Mouse (Mus musculus) testis, postnatal 10 days (tissue): ENCODE measurements around the gene Fbxl17.

ENCODE experiments used
- DNase-seq: peaks from one replicate; pipeline ENCODE4 v3.0.0; 2021; ENCODE audit warnings: low spot score

The Fbxl17 gene

GRCm38 (mm10) chr17:63499636-63500155, at the start of gene Fbxl17:
Gene Fbxl17, minus strand, starts transcription at chr17:63500017.
- peak; percentile 73 for DNase-seq

GRCm38 (mm10) chr17:63547465-63547864, 47.6 kb upstream of the Fbxl17 start:
- DNase-seq, result no peak

- DNase-seq, result no peak
Observed at GRCm38 (mm10) chr17:63534576-63535265, 34.9 kb upstream of the Fbxl17 start.

GRCm38 (mm10) chr17:63533074-63533836, 33.4 kb upstream of the Fbxl17 start:
- DNase-seq, result no peak

GRCm38 (mm10) chr17:63529476-63529875, 29.7 kb upstream of the Fbxl17 start:
- DNase-seq, result no peak

GRCm38 (mm10) chr17:63520691-63521090, 20.9 kb upstream of the Fbxl17 start:
- no peak for DNase-seq

GRCm38 (mm10) chr17:63510451-63510850, 10.6 kb upstream of the Fbxl17 start:
- no peak for DNase-seq

GRCm38 (mm10) chr17:63501091-63501490, 1.3 kb upstream of the Fbxl17 start:
- DNase-seq, result no peak

- peak; percentile 85 for DNase-seq
Observed at GRCm38 (mm10) chr17:63500156-63500834, 478 bp upstream of the Fbxl17 start.

GRCm38 (mm10) chr17:63498717-63499635, 841 bp downstream of the Fbxl17 start:
- peak; percentile 74 for DNase-seq

GRCm38 (mm10) chr17:63498182-63498716, 1.6 kb downstream of the Fbxl17 start:
- DNase-seq, result no peak

GRCm38 (mm10) chr17:63497206-63497731, 2.5 kb downstream of the Fbxl17 start:
- no peak for DNase-seq

- DNase-seq, result no peak
Observed at GRCm38 (mm10) chr17:63496153-63496552, 3.7 kb downstream of the Fbxl17 start.

GRCm38 (mm10) chr17:63493876-63494580, 5.8 kb downstream of the Fbxl17 start:
- no peak for DNase-seq

GRCm38 (mm10) chr17:63493274-63493673, 6.5 kb downstream of the Fbxl17 start:
- DNase-seq, result peak; percentile 48

- DNase-seq, result no peak
Observed at GRCm38 (mm10) chr17:63492665-63493273, 7.0 kb downstream of the Fbxl17 start.

GRCm38 (mm10) chr17:63489525-63489924, 10.3 kb downstream of the Fbxl17 start:
- no peak for DNase-seq

GRCm38 (mm10) chr17:63467866-63468265, 32.0 kb downstream of the Fbxl17 start:
- DNase-seq, result peak; percentile 64

- no peak for DNase-seq
Observed at GRCm38 (mm10) chr17:63465239-63465638, 34.6 kb downstream of the Fbxl17 start.

- no peak for DNase-seq
Observed at GRCm38 (mm10) chr17:63462512-63462911, 37.3 kb downstream of the Fbxl17 start.
